Mouse (Mus musculus) CH12.LX (cell line): ENCODE measurements around the gene Vps45. TPM values are rescaled to one million over a fixed set of nuclear protein-coding genes. Genes with fewer than 3 reads are reported as not detected.

Experiments used
- DNase-seq: peaks from one replicate; pipeline ENCODE4 v3.0.0-alpha.2; 2013; ENCODE audit errors: extremely low read depth
- H3K27ac ChIP-seq: 2 replicates; pipeline ENCODE4 v1.5.1; 2012; ENCODE audit warnings: low read depth, mild to moderate bottlenecking, control low read depth, moderate library complexity; ENCODE audit not compliant: insufficient read depth
- H3K27me3 ChIP-seq: replicated peaks from 2 replicates; pipeline ENCODE3; 2012; ENCODE audit warnings: inconsistent platforms
- H3K36me3 ChIP-seq, 2 experiments: replicated peaks in 1 of 2; 2 replicates each; pipeline versions ENCODE3 to v1.6.1; 2012; ENCODE audit warnings: inconsistent platforms in 1 of 2, low read length in 1 of 2, mild to moderate bottlenecking in 1 of 2, mixed read lengths in 1 of 2, moderate library complexity in 1 of 2; ENCODE audit not compliant: control insufficient read depth in 1 of 2, insufficient read depth in 1 of 2
- H3K4me1 ChIP-seq, 2 experiments: 2 replicates each; pipeline ENCODE4 v1.6.1; 2012; ENCODE audit warnings: inconsistent platforms in 1 of 2, moderate library complexity in 1 of 2; ENCODE audit not compliant: insufficient read depth in 2 of 2, control insufficient read depth in 1 of 2
- H3K4me2 ChIP-seq: 2 replicates; pipeline ENCODE4 v1.6.1; 2012; ENCODE audit warnings: low read depth, mild to moderate bottlenecking, control low read depth; ENCODE audit not compliant: poor library complexity, insufficient read depth, severe bottlenecking
- H3K4me3 ChIP-seq, 3 experiments: fragments of 150-350 bp in 1 of 3; sonication (generic) in 1 of 3; replicated peaks in 1 of 3; 2 replicates each; pipeline versions ENCODE3 to v1.5.1; 2011 to 2012; ENCODE audit warnings: low read depth in 2 of 3, low read length in 2 of 3, mild to moderate bottlenecking in 2 of 3, moderate library complexity in 2 of 3, control low read depth in 1 of 3, improper control_type of control experiment in 1 of 3, inconsistent platforms in 1 of 3, mixed read lengths in 1 of 3; ENCODE audit not compliant: poor library complexity in 1 of 3
- H3K79me2 ChIP-seq: replicated peaks from 2 replicates; pipeline ENCODE4 v1.6.1; 2012; ENCODE audit warnings: mild to moderate bottlenecking, moderate library complexity; ENCODE audit not compliant: control insufficient read depth, poor library complexity, insufficient read depth, severe bottlenecking; ENCODE audit errors: extremely low read depth
- H3K9ac ChIP-seq: 2 replicates; pipeline ENCODE4 v1.6.1; 2012; ENCODE audit warnings: low read depth, mild to moderate bottlenecking, control low read depth, moderate library complexity; ENCODE audit not compliant: insufficient read depth
- H3K9me3 ChIP-seq: replicated peaks from 2 replicates; pipeline ENCODE3; 2012; ENCODE audit warnings: low read length, inconsistent platforms, mixed read lengths
- BHLHE40 ChIP-seq: IDR thresholded peaks from 2 replicates; pipeline ENCODE4 v1.6.1; 2011; ENCODE audit warnings: mild to moderate bottlenecking, low read depth, low read length, improper control_type of control experiment
- CHD2 ChIP-seq: IDR thresholded peaks from 2 replicates; pipeline ENCODE4 v1.6.1; 2011; ENCODE audit warnings: low read length, improper control_type of control experiment
- E2F4 ChIP-seq: IDR thresholded peaks from 2 replicates; pipeline ENCODE4 v1.6.1; 2011; ENCODE audit warnings: low read depth, low read length, improper control_type of control experiment; ENCODE audit not compliant: insufficient replicate concordance
- ELF1 ChIP-seq: IDR thresholded peaks from 2 replicates; pipeline ENCODE4 v1.6.1; 2014; ENCODE audit warnings: low read depth, mild to moderate bottlenecking, inconsistent platforms, low read length, improper control_type of control experiment
- EP300 ChIP-seq: IDR thresholded peaks from 2 replicates; pipeline ENCODE4 v1.6.1; 2011; ENCODE audit warnings: low read length, improper control_type of control experiment
- ETS1 ChIP-seq: conservative IDR thresholded peaks from 2 replicates; pipeline ENCODE4 v1.6.1; 2012; ENCODE audit warnings: low read depth, mild to moderate bottlenecking, inconsistent platforms, low read length, improper control_type of control experiment, moderate library complexity
- GABPA ChIP-seq: IDR thresholded peaks from 2 replicates; pipeline ENCODE4 v1.6.1; 2012; ENCODE audit warnings: low read depth, low read length, improper control_type of control experiment, inconsistent platforms; ENCODE audit not compliant: insufficient replicate concordance
- JUN ChIP-seq: IDR thresholded peaks from 2 replicates; pipeline ENCODE4 v1.6.1; 2011; ENCODE audit warnings: low read depth, mild to moderate bottlenecking, low read length, improper control_type of control experiment, moderate library complexity; ENCODE audit not compliant: insufficient read depth
- KAT2A ChIP-seq: IDR thresholded peaks from 2 replicates; pipeline ENCODE4 v1.6.1; 2012; ENCODE audit warnings: low read length, improper control_type of control experiment, inconsistent platforms; ENCODE audit not compliant: insufficient replicate concordance
- MAFK ChIP-seq: IDR thresholded peaks from 2 replicates; pipeline ENCODE4 v1.6.1; 2011; ENCODE audit warnings: low read length, improper control_type of control experiment; ENCODE audit not compliant: insufficient replicate concordance
- MEF2A ChIP-seq: IDR thresholded peaks from 2 replicates; pipeline ENCODE4 v1.6.1; 2014; ENCODE audit warnings: low read depth, mild to moderate bottlenecking, inconsistent platforms, low read length, improper control_type of control experiment, borderline replicate concordance
- MXI1 ChIP-seq: IDR thresholded peaks from 2 replicates; pipeline ENCODE4 v1.6.1; 2011; ENCODE audit warnings: mild to moderate bottlenecking, low read depth, low read length, improper control_type of control experiment
- NELFE ChIP-seq: IDR thresholded peaks from 2 replicates; pipeline ENCODE4 v1.6.1; 2011; ENCODE audit warnings: low read depth, low read length, improper control_type of control experiment
- PAX5 ChIP-seq: IDR thresholded peaks from 2 replicates; pipeline ENCODE4 v1.6.1; 2012; ENCODE audit warnings: low read length, inconsistent platforms, mixed read lengths
- POLR2A ChIP-seq: IDR thresholded peaks from 2 replicates; pipeline ENCODE4 v1.6.1; 2011; ENCODE audit warnings: low read depth, mild to moderate bottlenecking, improper control_type of control experiment, low read length
- POLR2AphosphoS2 ChIP-seq: IDR thresholded peaks from 2 replicates; pipeline ENCODE4 v1.6.1; 2011; ENCODE audit warnings: low read depth, low read length, improper control_type of control experiment
- RCOR1 ChIP-seq: conservative IDR thresholded peaks from 2 replicates; pipeline ENCODE4 v1.6.1; 2012; ENCODE audit warnings: low read depth, mild to moderate bottlenecking, inconsistent platforms, low read length, improper control_type of control experiment
- SMC3 ChIP-seq: IDR thresholded peaks from 2 replicates; pipeline ENCODE4 v1.6.1; 2011; ENCODE audit warnings: low read depth, low read length, improper control_type of control experiment
- TBP ChIP-seq: conservative IDR thresholded peaks from 2 replicates; pipeline ENCODE4 v1.6.1; 2011; ENCODE audit warnings: low read depth, low read length, improper control_type of control experiment
- TCF12 ChIP-seq: IDR thresholded peaks from 2 replicates; pipeline ENCODE4 v1.6.1; 2014; ENCODE audit warnings: low read depth, mild to moderate bottlenecking, inconsistent platforms, low read length, improper control_type of control experiment
- USF1 ChIP-seq: IDR thresholded peaks from 2 replicates; pipeline ENCODE4 v1.6.1; 2014; ENCODE audit warnings: low read depth, mild to moderate bottlenecking, inconsistent platforms, low read length, improper control_type of control experiment
- ZKSCAN1 ChIP-seq: IDR thresholded peaks from 2 replicates; pipeline ENCODE4 v1.6.1; 2012; ENCODE audit warnings: low read depth, inconsistent platforms, low read length, improper control_type of control experiment, borderline replicate concordance
- dilution Hi-C: fragments of 300-500 bp; cut with MboI; formaldehyde crosslinking; loops from 2 replicates; pipeline ENCODE4 v1.14.3; 2020; ENCODE audit warnings: low sequenced_read_pairs; ENCODE audit not compliant: extremely low pct_unique_long_range_greater_than_20kb, extremely low pct_ligation_motif_present
- in situ Hi-C: fragments of 300-500 bp; cut with MboI; formaldehyde crosslinking; loops from 3 replicates; pipeline ENCODE4 v1.14.3; 2019; ENCODE audit warnings: low sequenced_read_pairs, low pct_ligation_motif_present, low pct_unique_long_range_greater_than_20kb, mixed read lengths
- polyA plus RNA-seq: library from polyadenylated mRNA; unstranded; fragments of >175 nt; gene quantifications from 2 replicates; pipeline ENCODE4 v1.2.1, GENCODE M21; 2012; ENCODE audit warnings: low read depth; ENCODE audit not compliant: insufficient read length
- total RNA-seq, 2 experiments: library from RNA; depleted of rRNA; stranded (reverse); fragments of 300-350 nt in 1 of 2; fragments of >200 nt in 1 of 2; gene quantifications; 2 replicates each; pipeline ENCODE4 v1.2.3; 2012 to 2014

The Vps45 gene
- total and polyA plus RNA-seq, 3 experiments, result 16.2 to 20.8 (median 16.8) TPM

- Histone ChIP-seq H3K9me3 (no peaks in the 10 kb centered on the region), H3K4me2 (no peak overlapping the region), H3K36me3 (peaks cover 0 to 21% of the 10 kb centered on the region in 2 experiments), H3K27ac (no peak overlapping the region), H3K79me2 (peaks cover 2% of the 10 kb centered on the region; the same call in 1 of the 2 replicates), H3K4me3 (no peak overlapping the region), H3K27me3 (peaks cover under 1% of the 10 kb centered on the region), H3K4me1 (peaks cover 10 to 39% of the 10 kb centered on the region in 2 experiments), H3K9ac (no peak overlapping the region)
- TF ChIP-seq POLR2A, result no peak
- TF ChIP-seq NELFE, result no peak
- TF ChIP-seq E2F4, result no peak
- TF ChIP-seq RCOR1, result no peak
- no peak for TF ChIP-seq SMC3
- no peak for TF ChIP-seq EP300
- TF ChIP-seq KAT2A, result no peak
- no peak for TF ChIP-seq JUN
- TF ChIP-seq MAFK, result no peak
- TF ChIP-seq ELF1, result no peak
- TF ChIP-seq TCF12, result no peak
- no peak for TF ChIP-seq CHD2
- TF ChIP-seq BHLHE40, result no peak
- no peak for TF ChIP-seq POLR2AphosphoS2
- TF ChIP-seq MEF2A, result no peak
- no peak for TF ChIP-seq PAX5
- TF ChIP-seq GABPA, result no peak
- no peak for TF ChIP-seq USF1
- in situ Hi-C loops (no loop called here), dilution Hi-C loops (no loop called here)
- no peak for DNase-seq
Measured at GRCm38 (mm10) chr3:96000080-96000632, 58.1 kb downstream of the Vps45 start.

- Histone ChIP-seq H3K27ac (no peak overlapping the region), H3K4me2 (no peak overlapping the region), H3K27me3 (peaks cover 4% of the 10 kb centered on the region), H3K4me3 (no peak overlapping the region), H3K79me2 (peaks cover 7% of the 10 kb centered on the region; the same call in 1 of the 2 replicates), H3K9me3 (no peaks in the 10 kb centered on the region), H3K9ac (no peak overlapping the region), H3K36me3 (peaks cover 0 to 20% of the 10 kb centered on the region in 2 experiments)
- in situ Hi-C loops (no loop called here), dilution Hi-C loops (no loop called here)
- no peak for DNase-seq
- TF ChIP-seq ZKSCAN1 (no peak), TBP (no peak), USF1 (no peak), E2F4 (no peak), ELF1 (no peak), ETS1 (no peak), MXI1 (no peak)
- TF ChIP-seq, all 38 proteins: peak for 0
- peaks cover 10 to 45% of the 10 kb centered on the region in 2 experiments for H3K4me1 ChIP-seq
Measured at GRCm38 (mm10) chr3:95999308-96000079, 58.8 kb downstream of the Vps45 start.
